Mouse (Mus musculus) spleen, postnatal 10 days (tissue): ENCODE data around the gene Fau.
"Not testable (repeated sequence)": the region's sequence is repeated elsewhere in the genome, so short reads cannot be mapped to it uniquely, and the experiment has no call there.

ENCODE experiments used
- DNase-seq, 2 experiments: peaks; one replicate each; pipeline ENCODE4 v3.0.0; 2021 to 2022; ENCODE audit warnings: low spot score in 2 of 2

The Fau gene

GRCm38 (mm10) chr19:6057313-6058096 lies at the start of gene Fau, which contains the start of gene Mrpl49:
Gene Fau, plus strand, starts transcription at chr19:6057844.
Gene Mrpl49, minus strand, starts transcription at chr19:6057785.
- DNase-seq: peak; percentile 98 to 100

DNA sequence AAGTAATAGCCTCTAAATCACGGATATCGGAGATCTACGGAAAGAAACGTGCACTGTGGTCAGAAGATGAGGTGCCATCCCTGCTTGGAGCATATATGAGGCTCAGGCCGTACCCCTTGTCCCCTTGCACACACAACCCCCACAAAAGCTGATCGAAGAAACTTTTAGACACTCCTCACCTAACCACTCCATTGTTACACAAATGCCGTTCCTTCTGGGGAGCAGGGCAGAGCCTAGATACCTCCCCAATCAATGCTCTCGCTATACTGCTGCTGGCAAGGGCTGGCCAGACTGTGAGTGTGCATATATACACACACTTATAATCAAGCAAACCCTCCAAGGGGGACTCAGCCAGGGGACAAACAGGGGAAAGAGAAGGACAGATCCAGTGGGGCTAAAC lies 48.5 kb upstream of the Fau start:
- DNase-seq: no peak

GRCm38 (mm10) chr19:6013691-6014090 lies 44.0 kb upstream of the Fau start:
- no peak for DNase-seq

- peak; percentile 75 to 77 for DNase-seq
These were observed 42.6 kb upstream of the Fau start for GRCm38 (mm10) chr19:6014991-6015510.

DNA sequence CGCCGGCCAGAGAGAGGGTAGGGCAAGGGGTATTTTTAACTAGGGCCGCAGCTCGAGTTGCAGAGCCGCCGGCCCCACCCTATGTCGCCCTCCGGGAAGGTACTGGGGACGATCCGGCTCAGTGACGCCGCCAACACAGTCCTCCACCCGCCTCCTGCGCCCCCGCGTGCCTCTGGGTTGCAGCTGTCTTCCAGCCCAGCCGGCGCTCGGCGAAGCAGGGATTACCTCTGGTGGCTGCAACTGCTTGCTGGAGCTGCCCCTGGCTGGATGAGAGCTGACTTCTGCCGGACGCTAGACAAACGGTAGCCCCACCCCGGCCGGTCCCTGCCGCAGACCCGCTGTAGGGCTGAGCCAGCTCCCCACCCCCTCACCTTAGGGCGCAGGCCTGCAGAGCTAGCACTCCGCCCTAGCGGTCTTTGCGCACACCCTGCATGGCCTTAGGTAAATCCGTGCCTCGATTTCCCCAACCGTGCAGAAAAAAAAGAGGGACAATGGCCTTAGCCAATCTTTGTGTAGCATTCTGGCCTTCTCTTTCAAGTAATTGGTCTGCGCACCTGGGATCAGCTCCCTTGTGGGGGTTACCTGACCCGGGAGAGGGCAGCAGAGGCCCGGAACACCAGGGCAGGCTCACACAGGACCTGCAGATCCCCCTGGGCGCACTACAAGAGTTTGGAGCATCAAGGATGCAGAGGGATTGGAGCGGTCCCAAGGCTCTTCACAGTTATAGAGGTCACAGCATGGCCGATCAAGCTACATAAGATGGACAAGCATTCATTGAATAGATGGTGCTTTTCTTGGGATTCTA lies 41.9 kb upstream of the Fau start, which contains the start of gene Capn1:
Gene Capn1 (minus strand): TSS at position 387 of the 805 bp plus-strand sequence.
- peak; percentile 83 for DNase-seq

- DNase-seq: no peak
These were observed 41.1 kb upstream of the Fau start for GRCm38 (mm10) chr19:6016532-6016931.

- peak; percentile 87 to 95 for DNase-seq
These were observed 39.2 kb upstream of the Fau start for GRCm38 (mm10) chr19:6018142-6019089.

DNA sequence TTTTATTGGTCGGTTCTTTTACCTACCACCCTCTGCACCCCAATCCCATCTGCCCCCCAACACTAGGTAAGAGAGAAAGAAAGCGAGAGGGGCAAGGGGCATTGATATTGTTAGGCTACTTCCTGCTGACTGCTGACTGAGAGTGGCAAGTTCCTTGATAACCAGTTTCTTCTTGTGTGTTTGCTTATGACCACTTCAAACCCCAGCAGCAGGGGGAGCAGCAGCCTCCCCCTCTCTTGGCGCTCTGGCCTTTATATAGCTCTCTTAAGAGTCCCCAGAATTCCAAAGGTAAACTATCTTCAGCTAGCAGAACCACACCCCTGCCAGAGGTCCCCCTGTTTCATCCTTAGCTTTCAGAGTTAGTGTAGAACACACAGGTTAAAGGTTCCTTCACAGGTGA lies 37.4 kb upstream of the Fau start:
- DNase-seq: no peak

GRCm38 (mm10) chr19:6023059-6023458 lies 34.6 kb upstream of the Fau start:
- no peak for DNase-seq

- no peak for DNase-seq
These were observed 33.7 kb upstream of the Fau start for GRCm38 (mm10) chr19:6023930-6024329.

- no peak for DNase-seq
These were observed 28.7 kb upstream of the Fau start for GRCm38 (mm10) chr19:6028991-6029390.

GRCm38 (mm10) chr19:6029426-6029825 lies 28.2 kb upstream of the Fau start:
- DNase-seq: no peak

GRCm38 (mm10) chr19:6030520-6031280 lies 26.9 kb upstream of the Fau start:
- DNase-seq: no peak

GRCm38 (mm10) chr19:6035966-6036585 lies 21.6 kb upstream of the Fau start:
- DNase-seq: no peak

GRCm38 (mm10) chr19:6037695-6038094 lies 19.9 kb upstream of the Fau start:
- no peak for DNase-seq

- DNase-seq: no peak
These were observed 19.3 kb upstream of the Fau start for GRCm38 (mm10) chr19:6038326-6038725.

GRCm38 (mm10) chr19:6040002-6040401 lies 17.6 kb upstream of the Fau start:
- DNase-seq: no peak

GRCm38 (mm10) chr19:6042293-6042692 lies 15.4 kb upstream of the Fau start:
- DNase-seq: no peak

GRCm38 (mm10) chr19:6044102-6044501 lies 13.5 kb upstream of the Fau start:
- DNase-seq: not testable (repeated sequence)
